Mouse (Mus musculus) kidney, postnatal 25 days (tissue): ENCODE measurements at regions not wholly inside any gene's neighbourhood (a gene's known extent, or its start where the extent isn't known, plus 50 kb on each side); places are given as distances from the start of the nearest gene placed in this dataset.
"Not testable (repeated sequence)": the region's sequence is repeated elsewhere in the genome, so short reads cannot be mapped to it uniquely, and the experiment has no call there.

Source experiments
- DNase-seq, 2 experiments: peaks; one replicate each; pipeline ENCODE4 v3.0.0; 2021; ENCODE audit warnings: mixed read lengths in 2 of 2

DNA sequence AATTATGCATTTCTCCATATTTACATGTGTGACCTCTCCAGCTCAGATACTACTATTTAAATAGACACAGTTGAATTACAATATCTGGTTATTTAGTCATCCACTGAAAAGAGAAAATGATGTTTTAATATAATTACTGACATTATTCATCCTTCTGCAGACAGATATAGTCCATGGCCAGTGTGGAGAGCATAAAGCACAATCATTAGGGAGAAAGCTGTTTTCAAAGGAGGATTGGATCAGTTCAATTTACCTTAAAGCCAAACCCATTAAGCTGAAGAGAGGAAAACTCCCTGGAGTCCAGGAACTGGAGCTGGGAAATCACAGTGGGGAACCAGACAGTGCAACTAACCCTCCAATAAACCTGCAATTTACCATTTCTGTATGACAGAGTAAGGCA lies 339.8 kb upstream of the Rgs17 start:
- no peak for DNase-seq

DNA sequence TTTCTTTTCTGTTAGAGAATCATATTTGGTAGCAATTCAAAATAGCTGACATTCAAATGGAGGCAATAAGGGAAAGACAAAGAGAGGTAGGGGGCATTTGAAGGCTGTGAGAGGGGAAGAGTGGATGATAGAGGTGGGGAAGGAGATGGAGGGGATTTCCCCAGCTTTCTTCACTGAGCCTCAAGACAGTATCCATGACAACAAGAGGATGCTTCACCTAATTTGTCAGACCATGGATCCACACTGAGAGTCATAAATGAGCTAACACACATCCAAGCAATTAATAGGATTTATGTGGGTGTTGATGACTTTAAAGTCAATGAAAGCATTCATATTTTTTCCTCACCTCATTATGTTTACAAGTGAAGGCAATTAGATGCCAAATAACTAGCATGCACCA lies 343.5 kb upstream of the Rgs17 start:
- DNase-seq = no peak

DNA sequence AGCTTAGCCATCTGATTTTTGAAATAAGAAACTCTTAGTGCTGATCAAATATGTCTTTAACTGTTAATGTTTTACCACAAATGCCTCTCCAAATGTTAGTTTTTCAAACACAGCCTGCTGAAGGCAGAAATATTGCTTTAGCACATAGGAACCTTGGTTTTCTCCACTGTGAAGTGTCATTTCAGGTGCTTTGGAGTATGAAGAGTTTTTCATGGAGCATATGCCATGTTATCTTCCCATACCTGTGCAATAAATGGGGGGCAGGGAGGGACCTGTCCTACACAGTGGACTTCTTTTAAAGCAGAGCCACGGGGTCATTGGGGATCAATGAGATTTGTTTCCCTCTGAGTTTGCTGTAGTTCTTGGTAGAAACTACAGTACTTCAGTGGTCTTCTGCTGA lies 369.2 kb upstream of the Rgs17 start:
- no peak for DNase-seq

DNA sequence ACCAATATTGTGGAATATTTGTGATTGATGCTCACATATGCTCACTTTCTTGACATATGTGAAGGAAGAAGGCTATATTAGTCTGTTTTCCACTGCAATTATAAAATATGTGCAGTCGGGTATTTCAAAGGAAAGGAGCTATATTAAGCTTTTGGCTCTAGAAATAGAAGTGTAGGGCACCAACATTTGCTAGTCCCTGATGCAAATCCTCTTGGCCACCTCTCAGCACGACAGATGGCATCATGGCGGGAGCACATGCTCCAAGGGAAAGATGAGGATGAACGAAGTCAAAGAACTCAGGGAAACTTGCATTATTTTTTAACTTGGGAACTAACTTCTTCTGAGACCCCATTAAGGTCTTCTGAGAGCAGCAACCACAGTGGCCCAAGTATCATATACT lies 374.4 kb upstream of the Rgs17 start:
- DNase-seq = no peak

DNA sequence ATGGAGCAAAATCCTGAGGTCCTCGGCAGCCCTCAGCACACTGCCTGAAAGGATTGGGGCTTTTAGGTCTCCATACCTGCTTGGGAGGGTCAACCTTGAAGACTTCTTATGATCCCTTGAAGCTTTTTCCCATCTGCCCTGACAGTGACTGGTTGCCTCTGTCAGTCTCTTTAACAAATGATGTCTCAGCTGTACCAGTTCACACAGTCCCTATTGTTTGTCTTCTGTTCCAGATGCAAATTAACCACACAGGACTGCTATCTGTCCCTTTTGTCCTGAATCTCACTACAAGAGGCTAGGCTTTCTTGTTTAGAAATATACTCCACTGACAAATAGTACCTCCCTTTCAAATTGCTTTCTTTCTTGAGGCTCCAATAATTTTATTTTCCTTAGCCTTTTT lies 375.6 kb upstream of the Rgs17 start:
- no peak for DNase-seq

DNA sequence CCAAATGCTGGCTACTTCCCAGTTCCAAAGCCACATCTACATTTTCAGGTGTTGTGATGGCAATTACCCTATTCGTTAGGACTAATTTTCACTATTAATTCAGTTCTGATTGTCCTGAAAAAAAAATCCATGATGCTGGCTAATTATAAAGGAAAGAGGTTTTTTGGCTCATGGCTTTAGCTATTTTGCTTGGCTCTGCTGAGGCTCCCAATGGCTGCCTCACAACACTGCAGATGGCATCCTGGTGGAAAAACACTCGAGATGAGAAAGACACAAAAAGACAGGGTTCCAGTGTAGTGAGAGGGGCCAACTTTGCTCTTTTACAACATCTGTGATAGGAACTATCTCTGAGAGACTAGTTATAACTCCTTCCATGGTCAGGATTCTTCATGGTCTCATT lies 376.5 kb upstream of the Rgs17 start:
- DNase-seq = no peak

DNA sequence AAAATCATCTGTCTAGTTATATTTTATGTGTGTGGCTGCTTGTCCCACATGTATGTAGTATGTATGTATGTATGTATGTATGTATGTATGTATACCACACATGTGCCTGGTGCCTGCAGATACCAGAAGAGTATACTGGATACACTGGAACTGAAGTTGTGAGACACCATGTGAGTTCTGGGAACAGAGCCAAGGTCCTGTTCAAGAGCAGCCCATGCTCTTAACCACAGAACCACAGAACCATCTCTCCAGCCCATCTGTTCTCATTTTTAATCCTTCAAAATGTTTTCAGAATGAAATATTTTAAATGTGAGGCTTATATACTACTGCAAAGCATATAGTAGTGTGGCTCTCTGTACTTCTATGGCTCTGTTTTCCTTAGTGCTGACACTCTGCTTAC lies 379.3 kb upstream of the Rgs17 start:
- peak in 1 of 2 experiments; percentile 2 for DNase-seq

DNA sequence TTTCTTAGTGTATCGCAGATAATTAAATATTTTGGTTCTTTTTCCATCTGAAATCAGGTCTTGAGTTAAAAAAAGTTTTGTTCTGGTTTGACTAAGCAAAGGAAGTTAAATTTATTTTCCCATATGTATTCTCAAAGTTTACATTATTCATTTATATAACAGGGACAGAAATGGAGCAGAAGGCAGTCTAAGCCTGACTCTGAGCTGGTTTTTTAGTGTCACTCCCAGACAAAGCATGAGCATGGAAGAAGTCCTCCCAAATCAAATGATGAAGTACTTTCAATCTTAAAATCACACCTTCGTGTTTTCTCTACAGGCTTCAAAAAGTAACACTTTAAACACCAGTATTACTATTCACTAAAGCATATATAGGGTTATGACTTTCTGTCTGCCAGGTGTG lies 387.2 kb upstream of the Rgs17 start:
- no peak for DNase-seq

DNA sequence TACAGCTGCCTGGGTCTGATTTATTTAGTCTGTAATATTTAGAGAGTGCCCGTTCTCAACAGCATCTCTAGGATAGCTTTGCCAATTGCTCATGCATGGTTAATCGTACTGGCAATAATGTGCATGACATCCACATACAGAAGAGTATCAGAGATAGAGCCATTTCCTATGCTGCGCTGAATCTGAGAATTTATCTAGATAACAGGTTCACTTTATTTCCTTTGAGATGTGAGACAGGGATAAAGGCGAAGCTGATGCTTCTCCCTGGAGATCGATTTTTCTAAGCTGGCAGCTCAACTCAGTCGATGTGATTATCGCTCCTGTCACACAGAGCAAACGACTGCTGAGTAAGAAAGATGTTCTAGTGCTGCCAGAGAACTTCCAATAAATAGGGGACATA lies 416.7 kb upstream of the Oprm1 start:
- DNase-seq = no peak

DNA sequence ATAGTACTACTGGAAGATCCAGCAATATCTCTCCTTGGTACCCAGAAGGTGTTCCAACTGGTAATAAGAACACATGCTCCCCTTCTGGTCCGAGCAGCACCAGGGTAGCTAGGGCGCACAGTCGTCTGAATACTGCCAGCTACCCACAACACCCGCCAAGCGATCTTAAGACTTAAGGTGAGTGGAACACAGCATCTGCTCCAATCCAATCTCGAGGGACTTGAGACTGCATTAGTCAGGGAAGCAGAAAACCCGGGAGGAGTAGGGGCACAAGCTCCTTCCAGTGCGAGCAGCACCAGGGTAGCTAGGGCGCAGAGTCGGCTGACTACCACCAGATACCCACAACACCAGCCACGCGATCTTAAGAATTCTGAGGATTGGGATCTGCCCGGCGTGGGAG lies 409.1 kb upstream of the Oprm1 start:
- not testable (repeated sequence) for DNase-seq

DNA sequence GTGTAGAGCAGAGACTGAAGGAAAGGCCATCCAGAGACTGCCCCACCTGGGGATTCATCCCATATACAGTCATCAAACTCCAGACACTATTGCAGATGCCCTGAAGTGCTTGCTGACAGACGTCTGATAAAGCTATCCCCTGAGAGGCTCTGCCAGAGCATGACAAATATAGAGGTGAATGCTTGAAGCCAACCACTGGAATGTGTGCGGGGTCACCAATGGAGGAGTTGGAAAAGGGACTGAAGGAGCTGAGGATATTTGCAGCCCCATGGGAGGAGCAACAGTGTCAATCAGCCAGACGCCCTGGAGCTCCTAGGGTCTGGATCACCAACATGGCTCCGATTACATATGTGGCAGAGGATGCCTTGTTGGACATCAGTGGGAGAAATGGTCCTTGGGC lies 392.1 kb upstream of the Oprm1 start:
- DNase-seq = peak in 1 of 2 experiments; percentile 22

DNA sequence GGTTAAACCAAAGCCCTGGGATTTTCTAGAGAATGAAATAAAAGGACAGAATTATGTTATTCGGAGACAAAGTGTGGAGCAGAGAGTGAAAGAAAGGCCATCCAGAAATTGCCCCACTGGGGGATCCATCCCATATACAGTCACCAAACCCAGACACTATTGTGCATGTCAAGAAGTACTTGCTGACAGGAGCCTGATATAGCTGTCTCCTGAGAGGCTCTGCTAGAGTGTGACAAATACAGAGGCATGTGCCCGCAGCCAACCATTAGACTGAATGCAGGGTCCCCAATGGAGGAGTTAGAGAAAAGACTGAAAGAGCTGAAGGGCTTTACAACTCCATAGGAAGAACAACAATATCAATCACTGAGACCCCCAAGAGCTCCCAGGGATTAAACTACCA lies 386.6 kb upstream of the Oprm1 start:
- DNase-seq = no peak

DNA sequence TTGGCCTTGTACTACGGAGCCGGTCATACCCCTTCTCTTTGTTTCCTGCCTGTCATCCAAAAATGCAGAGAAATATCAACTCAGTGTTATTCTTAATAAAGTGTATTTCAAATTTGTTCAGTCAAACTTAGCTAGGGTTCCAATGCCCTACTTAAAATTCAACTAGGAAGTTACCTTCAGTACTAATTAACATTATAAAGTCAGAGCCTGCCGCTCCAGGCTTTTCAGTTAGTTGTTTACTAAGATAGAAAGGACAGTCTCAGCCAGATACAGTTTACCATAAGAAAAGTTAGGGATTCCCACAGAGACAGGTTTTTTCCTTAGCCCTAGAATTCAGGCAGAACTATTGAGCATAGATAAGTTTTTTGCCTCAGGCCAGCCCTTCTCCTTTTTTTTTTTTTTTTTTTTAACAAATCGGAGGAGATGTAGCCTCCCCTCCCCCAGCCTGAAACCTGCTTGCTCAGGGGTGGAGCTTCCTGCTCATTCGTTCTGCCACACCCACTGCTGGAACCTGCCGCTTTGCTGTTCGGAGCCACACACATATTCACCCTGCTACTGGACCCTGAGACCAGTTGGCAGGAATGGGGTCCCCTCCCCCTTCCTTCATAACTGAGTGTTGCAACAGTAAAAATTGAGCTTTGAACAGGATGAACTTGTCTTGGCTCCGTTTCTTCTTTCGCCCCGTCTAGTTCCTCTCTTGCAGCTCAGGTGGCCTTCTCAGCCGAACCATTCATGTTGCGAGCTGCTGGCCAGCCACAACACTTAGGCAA lies 340.8 kb upstream of the Oprm1 start:
- peak; percentile 48 to 70 for DNase-seq

DNA sequence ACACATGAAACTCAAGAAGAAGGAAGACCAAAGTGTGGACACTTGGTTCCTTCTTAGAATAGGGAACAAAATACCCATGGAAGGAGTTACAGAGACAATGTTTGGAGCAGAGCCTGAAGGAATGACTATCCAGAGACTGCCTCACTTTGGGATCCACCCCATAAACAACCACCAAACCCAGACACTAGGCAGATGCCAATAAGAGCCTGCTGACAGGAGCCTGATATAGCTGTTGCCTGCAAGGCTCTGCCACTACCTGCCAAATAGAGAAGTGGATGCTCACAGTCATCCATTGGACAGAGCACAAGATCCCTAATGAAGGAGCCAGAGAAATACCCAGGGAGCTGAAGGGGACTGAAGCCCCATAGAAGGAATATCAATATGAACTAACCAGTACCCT lies 340.1 kb upstream of the Oprm1 start:
- not testable (repeated sequence) for DNase-seq

DNA sequence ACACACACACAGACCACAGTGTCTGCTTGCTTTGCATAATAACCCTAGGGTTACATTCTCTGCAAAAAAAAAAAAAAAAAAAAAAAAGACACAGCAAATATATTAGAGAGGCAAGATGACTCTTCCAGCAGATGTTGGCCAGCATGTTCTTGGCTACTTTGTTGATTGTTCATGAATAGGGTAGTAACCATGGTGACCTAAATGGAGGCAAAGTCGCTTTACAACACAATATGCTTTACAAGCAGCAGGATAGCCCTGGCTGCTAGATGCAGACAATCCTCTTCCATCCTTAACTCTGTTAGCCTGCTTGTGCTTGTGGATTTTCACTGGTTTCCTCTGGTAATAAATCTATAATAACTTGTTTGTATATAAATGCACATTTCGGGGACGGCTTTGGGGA lies 292.5 kb upstream of the Oprm1 start:
- DNase-seq = no peak

DNA sequence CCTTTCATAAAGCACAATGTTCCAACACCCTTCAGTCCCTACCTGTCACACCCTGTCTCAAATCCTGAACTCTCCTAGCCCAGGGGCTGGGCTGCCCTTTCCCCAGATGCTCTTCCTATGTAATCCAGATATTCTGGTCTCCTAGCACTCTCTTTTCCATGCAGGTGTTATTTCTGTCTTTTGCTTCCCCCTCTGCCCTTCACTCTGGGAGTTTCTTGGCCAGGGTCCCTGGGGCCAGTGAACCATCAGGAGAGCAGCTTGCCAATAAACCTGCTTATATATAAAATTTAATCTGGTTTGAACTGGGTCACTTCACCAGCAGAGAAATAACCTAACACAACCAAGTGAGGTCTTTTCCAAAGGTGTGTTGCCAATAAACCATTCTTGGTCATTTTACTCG lies 278.0 kb upstream of the Oprm1 start:
- no peak for DNase-seq

DNA sequence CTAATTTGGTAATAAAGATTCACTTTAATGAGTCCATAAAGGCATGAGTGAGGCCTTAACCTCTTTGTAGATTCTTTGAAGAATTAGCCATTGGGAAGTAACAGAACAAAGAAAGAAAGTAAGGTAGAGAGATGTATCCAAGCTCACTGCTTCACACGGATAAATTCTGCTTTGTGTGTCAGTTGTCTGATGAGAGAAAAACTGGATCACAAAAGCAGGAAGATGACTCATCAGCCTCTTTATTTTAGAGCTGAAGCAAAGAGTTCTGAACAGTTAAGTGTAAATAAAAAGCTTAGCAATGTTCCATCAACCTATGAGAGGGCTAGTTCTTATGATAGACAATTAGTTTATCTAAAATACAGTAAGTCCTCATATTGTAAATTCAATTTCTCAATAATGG lies 269.7 kb upstream of the Oprm1 start:
- DNase-seq = no peak

DNA sequence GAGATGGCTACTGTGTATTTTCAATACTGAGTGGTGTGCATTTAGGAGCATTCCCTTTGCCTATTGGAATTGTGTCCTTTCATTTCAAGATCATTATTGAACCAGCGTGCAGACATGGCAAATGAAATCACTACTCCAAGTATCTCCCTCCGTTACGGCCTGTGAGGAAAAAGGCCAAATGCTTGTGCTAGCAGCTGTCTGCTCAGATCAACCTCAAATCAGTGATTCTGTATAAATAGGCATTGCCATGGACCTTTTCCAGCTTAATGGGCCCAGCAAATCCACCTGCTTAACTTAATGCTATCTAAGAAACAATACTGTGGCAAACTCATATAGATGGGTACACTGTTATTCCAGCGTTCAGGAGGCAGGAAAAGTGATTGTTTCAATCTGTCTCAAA lies 265.6 kb upstream of the Oprm1 start:
- no peak for DNase-seq

DNA sequence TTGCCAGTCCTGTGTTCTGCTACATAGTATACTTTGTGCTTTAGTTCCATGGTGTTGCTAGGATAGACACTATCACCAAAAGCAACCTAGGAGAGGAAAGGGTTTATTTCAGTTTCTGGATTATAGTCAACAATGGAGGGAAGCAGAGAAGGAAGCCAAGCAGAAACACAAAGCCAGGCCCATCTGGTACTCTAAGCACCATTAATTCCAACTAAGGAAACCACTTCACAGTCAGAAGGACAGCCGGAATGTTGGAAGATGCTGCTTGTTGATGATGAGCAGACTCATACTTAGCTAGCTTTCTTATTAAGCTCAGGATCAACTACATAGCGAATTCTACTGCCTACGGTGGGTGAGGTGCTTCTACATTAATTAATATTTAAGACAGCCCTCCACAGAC lies 263.2 kb upstream of the Oprm1 start:
- no peak for DNase-seq

DNA sequence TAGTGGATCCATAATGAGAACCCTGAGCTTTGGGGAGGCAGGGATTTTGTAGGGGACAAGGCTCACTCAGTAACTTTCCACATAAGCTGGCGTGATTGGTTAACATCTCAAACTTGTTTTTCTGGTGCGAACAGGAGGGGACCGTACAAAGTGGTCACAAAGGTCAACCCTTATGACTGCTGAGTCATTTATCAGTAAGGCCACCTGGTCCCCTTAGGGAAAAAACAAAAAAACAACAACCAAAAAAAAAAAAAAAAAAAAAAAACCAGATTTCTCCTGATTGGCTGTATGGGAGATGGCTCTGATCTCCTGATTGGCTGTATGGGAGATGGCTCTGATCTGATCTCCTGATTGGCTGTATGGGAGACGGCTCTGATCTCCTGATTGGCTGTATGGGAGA lies 244.0 kb upstream of the Oprm1 start:
- DNase-seq = no peak

DNA sequence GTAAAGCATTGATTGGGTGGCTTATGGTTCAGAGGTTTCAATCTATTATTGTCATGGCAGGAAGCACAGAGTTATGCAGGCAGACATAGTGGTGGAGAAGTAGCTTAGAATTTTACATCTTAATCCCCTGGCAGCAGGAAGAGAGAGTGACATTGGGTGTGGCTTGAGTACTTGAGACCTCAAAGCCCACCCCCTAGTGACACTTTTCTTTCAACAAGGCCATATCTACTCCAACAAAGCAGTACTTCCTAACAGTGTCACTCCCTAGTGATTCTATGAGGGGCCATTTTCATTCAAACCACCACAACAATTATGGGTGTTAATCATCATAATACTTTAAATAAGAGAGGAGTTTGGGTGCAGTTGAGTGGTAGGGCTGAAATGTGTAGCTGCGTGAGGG lies 195.8 kb upstream of the Oprm1 start:
- DNase-seq = no peak

DNA sequence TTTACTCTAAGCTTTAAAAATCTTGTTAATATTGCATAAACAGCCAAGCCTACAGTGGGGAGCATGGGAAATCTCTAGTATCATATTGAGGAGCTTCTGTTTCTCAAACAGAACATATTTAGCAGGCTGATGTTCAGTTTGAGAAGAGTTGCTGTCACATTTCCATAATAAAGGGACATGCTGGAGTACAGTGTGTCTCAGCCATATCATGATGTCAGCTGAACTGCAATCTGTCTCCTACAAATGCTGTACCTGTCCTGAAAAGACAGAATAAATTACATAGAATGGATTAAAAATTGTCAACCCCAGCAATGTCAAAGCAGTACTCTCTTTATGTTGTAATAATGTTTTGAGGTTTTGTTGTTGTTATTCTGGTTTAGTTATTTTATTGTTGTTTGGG lies 179.7 kb upstream of the Oprm1 start:
- no peak for DNase-seq

DNA sequence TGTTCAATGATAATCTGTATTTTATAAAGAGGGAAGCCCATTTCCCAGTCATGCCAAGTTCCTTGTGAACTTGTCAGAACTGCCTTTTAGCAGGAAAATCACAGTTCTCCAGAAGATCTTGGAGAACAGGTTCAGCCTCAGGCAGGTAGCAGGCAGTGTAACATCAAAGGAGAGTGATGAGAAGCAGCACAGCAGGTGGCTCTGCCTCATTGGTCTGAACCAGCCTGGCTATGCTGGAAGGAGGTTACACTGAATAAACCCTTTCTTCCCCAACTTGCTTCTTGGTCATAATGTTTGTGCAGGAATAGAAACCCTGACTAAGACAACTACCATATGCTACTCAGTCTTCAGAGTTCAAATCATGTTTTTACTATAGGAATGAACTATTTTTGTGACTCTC lies 172.5 kb upstream of the Oprm1 start:
- DNase-seq = not testable (repeated sequence)

DNA sequence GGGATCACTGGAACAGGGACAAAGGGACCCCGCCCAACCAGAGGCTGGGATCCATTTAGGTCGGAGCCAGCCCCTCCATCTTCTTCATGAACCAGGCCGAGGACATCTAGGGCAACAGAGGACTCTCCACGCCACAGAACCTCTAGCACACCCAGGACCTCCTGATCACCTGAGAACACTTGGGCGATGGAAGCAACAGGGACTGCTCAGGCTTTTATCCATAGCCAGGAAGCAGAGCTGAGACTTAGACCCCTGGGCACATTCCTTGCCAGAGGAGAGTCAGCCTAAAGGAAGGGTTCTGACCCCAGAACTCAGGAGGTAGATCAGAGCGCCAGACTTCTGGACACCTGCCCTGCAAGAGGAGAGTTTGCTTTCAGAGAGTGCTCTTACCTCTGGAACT lies 168.1 kb upstream of the Oprm1 start:
- DNase-seq = no peak

DNA sequence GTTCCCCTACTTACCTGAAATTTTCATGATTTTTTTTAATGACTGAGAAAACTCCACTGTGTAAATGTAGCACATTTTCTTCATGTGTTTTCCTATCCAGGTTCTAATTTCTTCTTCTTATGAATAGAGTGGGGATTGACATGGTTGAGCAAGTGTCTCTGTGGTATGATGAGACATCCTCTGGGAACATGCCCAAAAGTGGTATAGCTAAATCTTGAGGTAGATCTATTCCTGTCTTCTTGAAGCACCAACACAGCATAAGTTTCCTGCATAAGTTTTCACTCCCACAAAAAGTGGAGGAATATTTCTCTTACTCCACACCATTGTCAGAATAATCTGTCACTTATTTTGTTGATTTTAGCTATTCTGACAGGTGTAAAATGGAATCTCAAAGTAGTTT lies 161.1 kb upstream of the Oprm1 start:
- DNase-seq = no peak

DNA sequence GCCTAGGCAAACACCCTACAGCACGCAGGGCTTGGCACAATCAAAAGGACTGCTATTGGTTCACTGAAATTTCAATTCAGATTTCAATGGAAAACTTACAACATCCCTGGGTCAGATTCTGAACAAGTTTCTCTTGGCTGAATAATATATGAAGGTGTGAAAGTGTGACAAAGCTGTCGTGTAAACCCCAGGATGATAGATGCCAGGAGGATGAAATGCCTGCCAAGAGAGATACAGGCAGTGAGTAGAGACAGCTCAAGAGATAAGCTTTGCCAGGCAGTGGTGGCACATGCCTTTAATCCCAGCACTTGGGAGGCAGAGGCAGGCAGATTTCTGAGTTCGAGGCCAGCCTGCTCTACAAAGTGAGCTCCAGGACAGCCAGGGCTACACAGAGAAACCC lies 159.7 kb upstream of the Oprm1 start:
- not testable (repeated sequence) for DNase-seq
